Mouse (Mus musculus) ES-E14 (cell line): Measurements from ENCODE around the gene Fsd1.

Source experiments
- CHD2 ChIP-seq: IDR thresholded peaks from 2 replicates; pipeline ENCODE4 v1.6.1; 2014; ENCODE audit warnings: mild to moderate bottlenecking, low read depth, low read length, inconsistent platforms
- HCFC1 ChIP-seq: IDR thresholded peaks from 2 replicates; pipeline ENCODE4 v1.6.1; 2012; ENCODE audit warnings: low read length, inconsistent platforms, borderline replicate concordance; ENCODE audit not compliant: insufficient read depth
- MAFK ChIP-seq: IDR thresholded peaks from 2 replicates; pipeline ENCODE4 v1.6.1; 2014; ENCODE audit warnings: mild to moderate bottlenecking, low read depth, low read length, inconsistent platforms; ENCODE audit not compliant: insufficient read depth
- ZC3H11A ChIP-seq: IDR thresholded peaks from 2 replicates; pipeline ENCODE4 v1.6.1; 2012; ENCODE audit warnings: low read depth, mild to moderate bottlenecking, inconsistent platforms, low read length, borderline replicate concordance
- ZNF384 ChIP-seq: IDR thresholded peaks from 2 replicates; pipeline ENCODE4 v1.6.1; 2012; ENCODE audit warnings: low read depth, low read length, inconsistent platforms

- no peak for TF ChIP-seq MAFK
- TF ChIP-seq ZC3H11A = no peak
- TF ChIP-seq CHD2 = no peak
- no peak for TF ChIP-seq ZNF384
- TF ChIP-seq HCFC1 = no peak
These were observed 40.6 kb upstream of the Fsd1 start for GRCm38 (mm10) chr17:55945696-55946095.
